13 mouse cellular contexts compared by ENCODE assay signal in the genomic region with DNA sequence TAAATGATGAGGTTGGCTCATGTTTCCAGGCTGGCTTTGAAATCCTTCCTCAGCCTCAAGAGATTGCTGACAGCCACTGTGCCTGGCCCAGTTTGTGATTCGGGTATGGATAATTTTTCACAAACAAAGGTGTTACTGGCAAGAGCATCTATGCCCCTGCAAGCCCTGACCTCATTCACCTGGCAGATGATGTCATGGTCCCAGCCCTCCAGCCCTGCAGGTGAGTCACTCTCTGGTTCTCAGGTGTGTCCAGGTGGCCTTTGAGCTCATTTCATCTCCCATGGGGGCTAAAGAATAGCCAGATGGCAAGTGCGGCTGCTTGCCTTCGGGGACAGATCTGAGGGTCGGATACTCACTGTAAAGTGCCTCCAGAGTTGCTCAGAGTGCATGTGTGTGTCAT.
"Had no signal": no experiment of that assay in that cellular context is flagged by ENCODE, and none has a peak within 500 bp of the region (broad histone marks: within the 10 kb centered on the region; RNA-seq: fewer than 3 reads in every experiment).

No protein-coding gene starts in this region.

- ATAC-seq: liver, embryonic 12.5 days; midbrain, embryonic 13.5 days; midbrain, embryonic 16.5 days had no signal

- DNase-seq: kidney, postnatal 25 days; layer of hippocampus, adult 9-11 months; liver; lung, adult 18-20 months; lung, postnatal 10 days; lung, postnatal 36 days; retina, postnatal 1 day; thymus, adult 2 months; thymus, postnatal 14 days; thymus, postnatal 4 days had no signal
